Mouse (Mus musculus) central nervous system, embryonic 14 days (tissue): ENCODE results near the gene Gm9767. TPM values are rescaled to one million over a fixed set of nuclear protein-coding genes. Genes with fewer than 3 reads are reported as not detected.

Source experiments
- polyA plus RNA-seq: library from polyadenylated mRNA; depleted of rRNA; stranded (reverse); fragments of >200 nt; gene quantifications from 2 replicates; pipeline ENCODE4 v1.2.3, GENCODE M21; 2012; rRNA removed

Gm9767 gene
- polyA plus RNA-seq = 0.69 and 0.70 TPM in 2 replicates

GRCm38 (mm10) chr10:26077671-26078481 is at the start of gene Gm9767:
Gene Gm9767 (plus strand): TSS chr10:26078255.

DNA sequence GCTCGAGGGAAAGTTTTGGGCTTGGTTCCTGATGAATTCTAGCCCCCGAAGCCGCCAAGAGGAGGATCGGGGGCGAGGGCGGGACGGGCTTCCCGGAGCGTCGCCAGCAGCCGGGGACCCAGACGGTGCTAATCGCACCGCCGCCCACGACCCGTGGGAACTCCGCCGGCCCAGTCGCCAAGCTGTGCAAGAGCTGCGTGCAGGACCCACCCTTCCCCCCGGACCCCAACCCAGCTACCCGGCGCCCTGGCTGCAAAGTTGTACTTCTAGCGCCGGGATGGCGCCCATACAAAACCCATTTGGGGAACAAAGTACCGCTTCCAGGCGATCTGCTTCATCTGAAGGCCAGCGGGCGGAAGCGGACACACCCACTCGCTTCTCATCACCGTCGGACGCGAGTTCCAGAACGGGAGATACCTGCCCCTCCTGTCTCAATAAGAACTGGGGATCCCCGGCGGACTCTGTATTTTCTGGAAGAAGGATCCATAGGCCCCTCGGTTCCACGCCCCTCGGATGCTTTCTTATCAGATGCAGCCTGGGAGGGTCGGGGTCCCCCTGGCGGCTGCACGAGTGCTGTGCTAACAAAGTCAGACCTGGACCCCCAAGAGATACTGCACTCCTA is 577 bp downstream of the Gm9767 start, which contains the start of gene Tmem200a:
TSS of gene Tmem200a (minus strand) at position 532 of the 622 bp plus-strand sequence.

Other genes with a start within 250 kb of the Gm9767 start
- gene Tmem200a, start 797 bp downstream of the Gm9767 start, polyA plus RNA-seq = 16.5 and 16.7 TPM in 2 replicates
- 2.6 and 5.0 TPM in 2 replicates for gene Samd3, start 151.5 kb downstream of the Gm9767 start, polyA plus RNA-seq